30 mouse cellular contexts compared by ENCODE assay signal in the genomic region with DNA sequence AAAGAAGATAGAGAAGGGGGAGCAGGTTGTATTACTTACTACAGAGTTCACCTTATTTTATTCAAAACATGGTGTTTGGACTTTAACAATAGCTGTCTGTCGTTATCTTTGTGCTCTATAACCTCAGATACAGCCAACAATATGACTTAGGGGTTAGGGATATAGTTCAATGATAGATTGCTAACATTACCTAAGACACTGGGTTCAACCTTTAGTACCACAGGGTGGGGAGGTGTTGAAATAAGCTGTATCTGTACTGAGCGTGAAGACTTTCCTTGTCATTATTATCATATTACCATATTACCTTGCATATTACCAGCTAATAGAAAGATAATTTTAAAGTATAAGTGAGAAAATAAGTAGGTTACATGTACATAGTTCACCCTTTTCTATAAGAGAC.
"Had no signal": no experiment of that assay in that cellular context is flagged by ENCODE, and none has a peak within 500 bp of the region (broad histone marks: within the 10 kb centered on the region; RNA-seq: fewer than 3 reads in every experiment).

No protein-coding gene starts in this region.

- H3K27ac ChIP-seq: limb, embryonic 10.5 days; limb, embryonic 12.5 days; limb, embryonic 13.5 days; limb, embryonic 15.5 days; liver, embryonic 12.5 days; liver, embryonic 13.5 days; liver, embryonic 14.5 days; liver, embryonic 15.5 days; lung, embryonic 15.5 days; macrophage; midbrain, embryonic 10.5 days; midbrain, embryonic 12.5 days; midbrain, embryonic 15.5 days had no signal

- DNase-seq: left cerebral cortex, postnatal 4 days; liver; liver, embryonic 13.5 days; liver, postnatal 0 days; lung, adult 18-20 months; lung, adult 2 months; lung, embryonic 14.5 days; lung, postnatal 10 days; lung, postnatal 14 days; lung, postnatal 36 days; lung, postnatal 4 days; midbrain, embryonic 14.5 days had no signal

- H3K36me3 ChIP-seq: limb, embryonic 13.5 days; limb, embryonic 15.5 days; liver, embryonic 12.5 days; liver, embryonic 13.5 days; liver, embryonic 15.5 days; lung, embryonic 15.5 days; midbrain, embryonic 12.5 days; midbrain, embryonic 15.5 days had no signal

- H3K4me2 ChIP-seq: limb, embryonic 12.5 days; limb, embryonic 13.5 days; limb, embryonic 15.5 days; liver, embryonic 11.5 days; liver, embryonic 12.5 days; liver, embryonic 13.5 days; liver, embryonic 15.5 days; lung, embryonic 14.5 days; lung, embryonic 15.5 days; midbrain, embryonic 11.5 days; midbrain, embryonic 12.5 days; midbrain, embryonic 15.5 days had no signal

- H3K9ac ChIP-seq: limb, embryonic 12.5 days; limb, embryonic 13.5 days; limb, embryonic 15.5 days; liver, embryonic 12.5 days; liver, embryonic 13.5 days; liver, embryonic 14.5 days; liver, embryonic 15.5 days; liver, postnatal 0 days; lung, embryonic 14.5 days; lung, embryonic 15.5 days; midbrain, embryonic 12.5 days; midbrain, embryonic 15.5 days had no signal

- H3K27me3 ChIP-seq: limb, embryonic 12.5 days; limb, embryonic 13.5 days; limb, embryonic 15.5 days; liver, embryonic 12.5 days; liver, embryonic 13.5 days; liver, embryonic 15.5 days; lung, embryonic 15.5 days; midbrain, embryonic 12.5 days; midbrain, embryonic 15.5 days had no signal

- H3K9me3 ChIP-seq: limb, embryonic 10.5 days; limb, embryonic 12.5 days; limb, embryonic 13.5 days; limb, embryonic 15.5 days; liver, embryonic 12.5 days; liver, embryonic 13.5 days; liver, embryonic 15.5 days; lung, embryonic 15.5 days; megakaryocyte, embryonic 14.5 days; midbrain, embryonic 10.5 days; midbrain, embryonic 12.5 days; midbrain, embryonic 15.5 days had no signal

- H3K4me3 ChIP-seq: limb, embryonic 10.5 days; limb, embryonic 12.5 days; limb, embryonic 13.5 days; limb, embryonic 15.5 days; liver, embryonic 12.5 days; liver, embryonic 13.5 days; liver, embryonic 15.5 days; lung, embryonic 15.5 days; megakaryocyte, embryonic 14.5 days; midbrain, embryonic 10.5 days; midbrain, embryonic 12.5 days; midbrain, embryonic 15.5 days; myocyte had no signal

- ATAC-seq: liver, embryonic 12.5 days; liver, postnatal 0 days; lung, postnatal 0 days; midbrain, embryonic 15.5 days; midbrain, embryonic 16.5 days had no signal

- H3K4me1 ChIP-seq: limb, embryonic 10.5 days; limb, embryonic 12.5 days; limb, embryonic 13.5 days; limb, embryonic 15.5 days; liver, embryonic 12.5 days; liver, embryonic 13.5 days; liver, embryonic 15.5 days; lung, embryonic 15.5 days; megakaryocyte, embryonic 14.5 days; midbrain, embryonic 10.5 days; midbrain, embryonic 12.5 days; midbrain, embryonic 15.5 days had no signal
